ENCODE assay signal across 18 mouse cellular contexts in genomic region chr1:189665966-189666365, GRCm38 (mm10). TPM values are rescaled to one million over a fixed set of nuclear protein-coding genes. Genes with fewer than 3 reads are reported as not detected.
DNase-seq lines count a peak whose midpoint lies in the region; ATAC-seq and TF ChIP-seq lines count a peak whose summit lies in the region.
"Had no signal": no experiment of that assay in that cellular context is flagged by ENCODE, and none has a peak within 500 bp of the region (broad histone marks: within the 10 kb centered on the region; RNA-seq: fewer than 3 reads in every experiment).

No protein-coding gene starts in this region.

- H3K4me1 ChIP-seq in cerebellum, adult 2 months (ENCODE audit: control insufficient read depth, insufficient read depth, low read length) = peaks cover 16% of the 10 kb centered on the region; the same call in 1 of the 2 replicates
- H3K4me1 ChIP-seq in heart, embryonic 12.5 days (replicated peaks) = no peaks in the 10 kb centered on the region
- no peaks in the 10 kb centered on the region; the same call in 1 of the 2 replicates for H3K4me1 ChIP-seq in liver, postnatal 0 days (ENCODE audit: insufficient read depth)
- no peaks in the 10 kb centered on the region for H3K4me1 ChIP-seq in liver, embryonic 12.5 days
- H3K4me1 ChIP-seq: embryonic facial prominence, embryonic 10.5 days; heart, embryonic 13.5 days; hindbrain, embryonic 12.5 days; intestine, embryonic 15.5 days had no signal

- no peaks in the 10 kb centered on the region for H3K27me3 ChIP-seq in cerebellum, adult 2 months (ENCODE audit: control insufficient read depth, insufficient read depth, low read length)
- no peaks in the 10 kb centered on the region for H3K27me3 ChIP-seq in heart, embryonic 12.5 days (replicated peaks)
- no peaks in the 10 kb centered on the region for H3K27me3 ChIP-seq in liver, postnatal 0 days (ENCODE audit: insufficient read depth, low read length)
- H3K27me3 ChIP-seq in liver, embryonic 12.5 days (replicated peaks) = no peaks in the 10 kb centered on the region
- H3K27me3 ChIP-seq: forebrain, embryonic 13.5 days; heart, embryonic 13.5 days; hindbrain, embryonic 12.5 days; intestine, embryonic 15.5 days had no signal

- H3K4me3 ChIP-seq in cerebellum, adult 2 months (replicated peaks; ENCODE audit: insufficient read depth, low read depth, low read length) = no peak overlapping the region
- H3K4me3 ChIP-seq in heart, embryonic 12.5 days = no peak overlapping the region
- no peak overlapping the region for H3K4me3 ChIP-seq in liver, postnatal 0 days (ENCODE audit: low read depth, low read length)
- no peak overlapping the region for H3K4me3 ChIP-seq in liver, embryonic 12.5 days
- H3K4me3 ChIP-seq: embryonic facial prominence, embryonic 10.5 days; forebrain, embryonic 13.5 days; heart, embryonic 13.5 days; hindbrain, embryonic 12.5 days; intestine, embryonic 15.5 days had no signal

- H3K27ac ChIP-seq in cerebellum, adult 2 months (ENCODE audit: insufficient read depth, low read length) = no peak overlapping the region
- H3K27ac ChIP-seq in heart, embryonic 12.5 days (ENCODE audit: poor library complexity, severe bottlenecking) = no peak overlapping the region
- no peak overlapping the region for H3K27ac ChIP-seq in liver, postnatal 0 days (ENCODE audit: low read depth)
- H3K27ac ChIP-seq in liver, embryonic 12.5 days = no peak overlapping the region
- H3K27ac ChIP-seq: embryonic facial prominence, embryonic 10.5 days; forebrain, embryonic 13.5 days; heart, embryonic 13.5 days; hindbrain, embryonic 12.5 days; intestine, embryonic 15.5 days had no signal

- no peak overlapping the region for H3K4me2 ChIP-seq in heart, embryonic 12.5 days
- no peak overlapping the region for H3K4me2 ChIP-seq in liver, postnatal 0 days (ENCODE audit: low read depth, low read length)
- H3K4me2 ChIP-seq in liver, embryonic 12.5 days = no peak overlapping the region
- H3K4me2 ChIP-seq: forebrain, embryonic 13.5 days; heart, embryonic 13.5 days; hindbrain, embryonic 12.5 days; intestine, embryonic 15.5 days had no signal

- 11% methylated on average over 3 of the region's 3 CpGs for WGBS in cerebellum, adult 2 months
- 88% methylated on average over 3 of the region's 3 CpGs for WGBS in heart, embryonic 12.5 days
- WGBS in liver, postnatal 0 days (ENCODE audit: insufficient replicate concordance) = 67% methylated on average over 3 of the region's 3 CpGs
- WGBS in liver, embryonic 12.5 days (ENCODE audit: insufficient replicate concordance) = 78% methylated on average over 3 of the region's 3 CpGs

- TF ChIP-seq EP300 in liver, postnatal 0 days (IDR thresholded peaks at IDR 0.05; ENCODE audit: low read depth) = no peak

- ATAC-seq in heart, embryonic 12.5 days (ENCODE audit: insufficient number of reproducible peaks, low FRiP score) = no peak
- ATAC-seq in liver, postnatal 0 days = 0 out of 2 replicates have a peak, but pooled peaks have one; percentile 27
- no peak for ATAC-seq in liver, embryonic 12.5 days
- ATAC-seq: forebrain, embryonic 13.5 days; forebrain, postnatal 0 days; intestine, embryonic 15.5 days had no signal

- no peaks in the 10 kb centered on the region for H3K9me3 ChIP-seq in heart, embryonic 12.5 days (replicated peaks)
- H3K9me3 ChIP-seq in liver, postnatal 0 days (ENCODE audit: low read length) = no peaks in the 10 kb centered on the region
- no peaks in the 10 kb centered on the region for H3K9me3 ChIP-seq in liver, embryonic 12.5 days (replicated peaks)
- H3K9me3 ChIP-seq: embryonic facial prominence, embryonic 10.5 days; forebrain, embryonic 13.5 days; heart, embryonic 13.5 days; hindbrain, embryonic 12.5 days; intestine, embryonic 15.5 days had no signal

- H3K9ac ChIP-seq in heart, embryonic 12.5 days = no peak overlapping the region
- H3K9ac ChIP-seq in liver, postnatal 0 days (replicated peaks) = no peak overlapping the region
- no peak overlapping the region for H3K9ac ChIP-seq in liver, embryonic 12.5 days
- H3K9ac ChIP-seq: forebrain, embryonic 13.5 days; forebrain, postnatal 0 days; heart, embryonic 13.5 days; hindbrain, embryonic 12.5 days; intestine, embryonic 15.5 days had no signal

- TF ChIP-seq POLR2A in cerebellum, adult 2 months (IDR thresholded peaks at IDR 0.05; ENCODE audit: borderline replicate concordance, insufficient read depth, low read length) = no peak

- TF ChIP-seq CTCF in cerebellum, adult 2 months (IDR thresholded peaks at IDR 0.05; ENCODE audit: borderline replicate concordance, insufficient read depth, low read depth, low read length) = no peak
- no peak for TF ChIP-seq CTCF in liver, postnatal 0 days (IDR thresholded peaks at IDR 0.05; ENCODE audit: low read depth)

- H3K36me3 ChIP-seq in heart, embryonic 12.5 days = peaks cover 60% of the 10 kb centered on the region
- peaks cover 56% of the 10 kb centered on the region for H3K36me3 ChIP-seq in liver, postnatal 0 days (replicated peaks; ENCODE audit: insufficient read depth, low read length)
- H3K36me3 ChIP-seq in liver, embryonic 12.5 days = peaks cover 89% of the 10 kb centered on the region

- DNase-seq in cerebellum, adult 2 months = peak; percentile 32 to 64
- DNase-seq in cerebellum, adult 9-10 months = no peak
- peak; percentile 69 for DNase-seq in heart, adult 11 months
- no peak for DNase-seq in liver, postnatal 0 days
- peak; percentile 32 to 36 for DNase-seq in cerebellum, postnatal 36 days
- no peak for DNase-seq in embryo, embryonic 9.5 days (ENCODE audit: extremely low spot score)
- DNase-seq: adrenal gland, postnatal 10 days; forebrain, postnatal 0 days; gastrocnemius, postnatal 14 days; heart, postnatal 4 days; kidney, adult 18-20 months had no signal

RNA-seq across cellular contexts. Expression of gene Cenpf, which starts 21.9 kb away (rescaled TPM):
- 0.05 and 0.07 TPM in 2 replicates for polyA plus RNA-seq in cerebellum, adult 2 months (2012; rRNA removed)
- polyA plus RNA-seq in heart, embryonic 12.5 days (2016; fragmentation: Nextera tagmentation; extraction: Ambion mirVana) = 73.0 and 75.6 TPM in 2 replicates
- 30.7 and 35.0 TPM in 2 replicates for polyA plus RNA-seq in liver, postnatal 0 days (2015; fragmentation: Nextera tagmentation; extraction: Ambion mirVana)
- polyA plus RNA-seq in liver, embryonic 12.5 days (2016; fragmentation: Nextera tagmentation; extraction: Ambion mirVana) = 52.5 and 54.0 TPM in 2 replicates

Comparison
In these comparisons a context has a peak if more than half of its experiments do, and no peak if none do; other contexts are left out.
1. DNase-seq: peak in cerebellum, adult 2 months (2 of 2), heart, adult 11 months (single experiment) and cerebellum, postnatal 36 days (2 of 2); none in cerebellum, adult 9-10 months (single experiment), liver, postnatal 0 days (single experiment) and embryo, embryonic 9.5 days (single experiment).
2. RNA of gene Cenpf, which starts 21.9 kb away (polyA plus RNA-seq): 73.0 to 75.6 TPM in heart, embryonic 12.5 days, 52.5 to 54.0 TPM in liver, embryonic 12.5 days and 30.7 to 35.0 TPM in liver, postnatal 0 days; 0.05 to 0.07 TPM in cerebellum, adult 2 months; every median in the first group is over 10 times any median in the second.